Mouse (Mus musculus) neural tube, embryonic 14.5 days (tissue): ENCODE results near the gene Kcnk10. TPM values are rescaled to one million over a fixed set of nuclear protein-coding genes. Genes with fewer than 3 reads are reported as not detected.
A peak's percentile ranks its signal among the peaks of the same experiment; 100 is the strongest.

Experiments
- ATAC-seq: fragments of 200-750 bp; cut with Nextera tagmentation; 2 replicates; pipeline ENCODE4 v1.8.0; 2017; ENCODE audit warnings: low read depth, mild to moderate bottlenecking, moderate TSS enrichment, moderate library complexity
- H3K27ac ChIP-seq: fragments of 300-500 bp; sonication (generic); 2 replicates; pipeline ENCODE4 v1.5.1; 2014; ENCODE audit warnings: low read depth, mild to moderate bottlenecking, control low read depth, low read length, moderate library complexity, mixed read lengths
- H3K27me3 ChIP-seq: fragments of 300-500 bp; sonication (generic); 2 replicates; pipeline ENCODE4 v1.6.1; 2014; ENCODE audit warnings: low read length; ENCODE audit not compliant: control insufficient read depth, insufficient read depth
- H3K36me3 ChIP-seq: fragments of 300-500 bp; sonication (generic); 2 replicates; pipeline ENCODE4 v1.6.1; 2014; ENCODE audit warnings: low read length, mixed read lengths; ENCODE audit not compliant: control insufficient read depth, insufficient read depth
- H3K4me1 ChIP-seq: fragments of 300-500 bp; sonication (generic); 2 replicates; pipeline ENCODE4 v1.6.1; 2014; ENCODE audit warnings: low read length; ENCODE audit not compliant: control insufficient read depth, insufficient read depth
- H3K4me2 ChIP-seq: fragments of 300-500 bp; sonication (generic); 2 replicates; pipeline ENCODE4 v1.6.1; 2014; ENCODE audit warnings: mild to moderate bottlenecking, low read depth, low read length, control low read depth
- H3K4me3 ChIP-seq: fragments of 300-500 bp; sonication (generic); 2 replicates; pipeline ENCODE4 v1.5.1; 2014; ENCODE audit warnings: low read depth, low read length, control low read depth, mixed read lengths
- H3K9ac ChIP-seq: fragments of 300-500 bp; sonication (generic); replicated peaks from 2 replicates; pipeline ENCODE4 v1.6.1; 2014; ENCODE audit warnings: low read depth, mild to moderate bottlenecking, control low read depth, low read length, mixed read lengths
- H3K9me3 ChIP-seq: fragments of 300-500 bp; sonication (generic); 2 replicates; pipeline ENCODE4 v1.6.1; 2016; ENCODE audit warnings: low read length; ENCODE audit not compliant: control insufficient read depth
- WGBS: fragments of 180-500 bp; shearing (Covaris S2); extraction: QIAGEN DNeasy Blood & Tissue Kit; methylation state at CpG from one replicate; pipeline ENCODE4 v1.1.7; 2014; 5-methylcytosine and 5-hydroxymethylcytosine counted together
- polyA plus RNA-seq: library from polyadenylated mRNA; unstranded; fragments of >200 nt; fragmentation: Nextera tagmentation; extraction: Ambion mirVana; gene quantifications from 2 replicates; pipeline ENCODE4 v1.2.1, GENCODE M21; 2014

Kcnk10 gene
- polyA plus RNA-seq, 1 experiment from 2014 or later: 50.5 TPM

- ATAC-seq: no peak
- H3K9me3 ChIP-seq: no peaks in the 10 kb centered on the region
- WGBS: 88% methylated on average over 9 of the region's 9 CpGs
- no peaks in the 10 kb centered on the region for H3K27me3 ChIP-seq
- no peak overlapping the region for H3K4me2 ChIP-seq
- H3K36me3 ChIP-seq: no peaks in the 10 kb centered on the region
- H3K4me3 ChIP-seq: no peak overlapping the region
- no peak overlapping the region for H3K9ac ChIP-seq
- no peaks in the 10 kb centered on the region for H3K4me1 ChIP-seq
- H3K27ac ChIP-seq: no peak overlapping the region
Observed at GRCm38 (mm10) chr12:98535494-98535901, 42.6 kb downstream of the Kcnk10 start.

GRCm38 (mm10) chr12:98528635-98529034, 49.5 kb downstream of the Kcnk10 start:
- Histone ChIP-seq H3K4me1 (no peaks in the 10 kb centered on the region), H3K36me3 (no peaks in the 10 kb centered on the region; the same call in 1 of the 2 replicates), H3K4me3 (no peak overlapping the region), H3K9me3 (no peaks in the 10 kb centered on the region), H3K4me2 (no peak overlapping the region), H3K27ac (no peak overlapping the region), H3K9ac (no peak overlapping the region), H3K27me3 (no peaks in the 10 kb centered on the region)
- ATAC-seq: no peak
- 98% methylated on average over 8 of the region's 8 CpGs for WGBS

GRCm38 (mm10) chr12:98525361-98525760, 52.7 kb downstream of the Kcnk10 start:
- 84% methylated on average over 8 of the region's 8 CpGs for WGBS
- ATAC-seq: no peak
- H3K4me1 ChIP-seq: peaks cover 10% of the 10 kb centered on the region; the same call in 1 of the 2 replicates
- no peak overlapping the region for H3K4me3 ChIP-seq
- no peaks in the 10 kb centered on the region for H3K9me3 ChIP-seq
- no peak overlapping the region for H3K4me2 ChIP-seq
- no peak overlapping the region for H3K27ac ChIP-seq
- no peaks in the 10 kb centered on the region; the same call in 1 of the 2 replicates for H3K36me3 ChIP-seq
- no peaks in the 10 kb centered on the region for H3K27me3 ChIP-seq
- no peak overlapping the region for H3K9ac ChIP-seq

GRCm38 (mm10) chr12:98524331-98525311, 53.5 kb downstream of the Kcnk10 start:
- Histone ChIP-seq H3K27me3 (no peaks in the 10 kb centered on the region), H3K27ac (peak overlapping the region; percentile 12; the same call in 1 of the 2 replicates), H3K4me3 (no peak overlapping the region), H3K9me3 (no peaks in the 10 kb centered on the region), H3K4me2 (no peak overlapping the region), H3K36me3 (no peaks in the 10 kb centered on the region; the same call in 1 of the 2 replicates), H3K4me1 (peaks cover 13% of the 10 kb centered on the region; the same call in 1 of the 2 replicates), H3K9ac (no peak overlapping the region)
- ATAC-seq: no peak
- 73% methylated on average over 13 of the region's 13 CpGs for WGBS

- Histone ChIP-seq H3K4me1 (peaks cover 13% of the 10 kb centered on the region; the same call in 1 of the 2 replicates), H3K9ac (no peak overlapping the region), H3K9me3 (no peaks in the 10 kb centered on the region), H3K27ac (peak overlapping the region; percentile 48; the same call in 1 of the 2 replicates), H3K4me3 (no peak overlapping the region), H3K36me3 (no peaks in the 10 kb centered on the region), H3K27me3 (no peaks in the 10 kb centered on the region), H3K4me2 (no peak overlapping the region)
- no peak for ATAC-seq
- WGBS: 70% methylated on average over 4 of the region's 4 CpGs
Observed at GRCm38 (mm10) chr12:98521311-98521710, 56.8 kb downstream of the Kcnk10 start.

- Histone ChIP-seq H3K4me2 (no peak overlapping the region), H3K4me1 (peaks cover 13% of the 10 kb centered on the region; the same call in 1 of the 2 replicates), H3K9me3 (no peaks in the 10 kb centered on the region), H3K27me3 (no peaks in the 10 kb centered on the region), H3K9ac (no peak overlapping the region), H3K4me3 (no peak overlapping the region), H3K27ac (peak overlapping the region; percentile 58), H3K36me3 (no peaks in the 10 kb centered on the region)
- WGBS: 28% methylated on average over 4 of the region's 4 CpGs
- ATAC-seq: peak; percentile 78
Observed at GRCm38 (mm10) chr12:98520568-98520931, 57.6 kb downstream of the Kcnk10 start.

- peak overlapping the region; percentile 58; the same call in 1 of the 2 replicates for H3K27ac ChIP-seq
- 53% methylated on average over 7 of the region's 7 CpGs for WGBS
- peak; percentile 81 for ATAC-seq
Observed at GRCm38 (mm10) chr12:98519866-98520567, 58.1 kb downstream of the Kcnk10 start.

GRCm38 (mm10) chr12:98505601-98506000, 72.5 kb downstream of the Kcnk10 start:
- H3K4me3 ChIP-seq: no peak overlapping the region
- ATAC-seq: no peak
- 58% methylated on average over 4 of the region's 4 CpGs for WGBS

More at GRCm38 (mm10) chr12:98519866-98520567, 58.1 kb downstream of the Kcnk10 start:
- no peaks in the 10 kb centered on the region for H3K27me3 ChIP-seq
- no peak overlapping the region for H3K9ac ChIP-seq
- no peaks in the 10 kb centered on the region for H3K9me3 ChIP-seq
- H3K4me1 ChIP-seq: peaks cover 13% of the 10 kb centered on the region; the same call in 1 of the 2 replicates
- H3K36me3 ChIP-seq: no peaks in the 10 kb centered on the region
- H3K4me3 ChIP-seq: no peak overlapping the region
- no peak overlapping the region for H3K4me2 ChIP-seq

More at GRCm38 (mm10) chr12:98505601-98506000, 72.5 kb downstream of the Kcnk10 start:
- H3K9ac ChIP-seq: no peak overlapping the region
- H3K36me3 ChIP-seq: no peaks in the 10 kb centered on the region
- H3K9me3 ChIP-seq: no peaks in the 10 kb centered on the region
- no peaks in the 10 kb centered on the region for H3K27me3 ChIP-seq
- H3K4me1 ChIP-seq: peaks cover 16% of the 10 kb centered on the region; the same call in 1 of the 2 replicates
- no peak overlapping the region for H3K27ac ChIP-seq
- H3K4me2 ChIP-seq: no peak overlapping the region
